Mouse (Mus musculus) erythroblast, embryonic 14.5 days (primary cell): ENCODE measurements around the gene Frmd4a.

Experiments
- GATA1 ChIP-seq: IDR thresholded peaks from 2 replicates; pipeline ENCODE4 v1.6.1; 2012; ENCODE audit warnings: low read length, inconsistent platforms, mixed read lengths
- TAL1 ChIP-seq: IDR thresholded peaks from 3 replicates; pipeline ENCODE4 v1.6.1; 2012; ENCODE audit warnings: low read length, inconsistent platforms, mixed read lengths

- TF ChIP-seq TAL1 (no peak), GATA1 (no peak)
Measured at GRCm38 (mm10) chr2:3990431-3990830, 27.1 kb upstream of the Frmd4a start.
